Mouse (Mus musculus) brain, adult 2 months (tissue): Measurements from ENCODE around the gene Notch1.

Experiments used
- DNase-seq: peaks from one replicate; pipeline ENCODE4 v3.0.0; 2011; ENCODE audit warnings: low read depth, low spot score

Gene Notch1

GRCm38 (mm10) chr2:26531829-26532228 lies 15.4 kb upstream of the Notch1 start:
- DNase-seq = no peak

GRCm38 (mm10) chr2:26529881-26530280 lies 13.4 kb upstream of the Notch1 start:
- DNase-seq = no peak

- no peak for DNase-seq
Observed at GRCm38 (mm10) chr2:26529221-26529805, 12.8 kb upstream of the Notch1 start.

GRCm38 (mm10) chr2:26526443-26527257 lies 10.2 kb upstream of the Notch1 start:
- DNase-seq = no peak

- peak; percentile 80 for DNase-seq
Observed at GRCm38 (mm10) chr2:26525355-26526018, 9.0 kb upstream of the Notch1 start.

GRCm38 (mm10) chr2:26522327-26522726 lies 5.9 kb upstream of the Notch1 start:
- DNase-seq = no peak

- no peak for DNase-seq
Observed at GRCm38 (mm10) chr2:26519753-26520152, 3.3 kb upstream of the Notch1 start.

GRCm38 (mm10) chr2:26516987-26517386 lies 524 bp upstream of the Notch1 start:
- DNase-seq = no peak

GRCm38 (mm10) chr2:26515335-26515734 lies 1.1 kb downstream of the Notch1 start:
- no peak for DNase-seq

- DNase-seq = no peak
Observed at GRCm38 (mm10) chr2:26513105-26513745, 3.2 kb downstream of the Notch1 start.

- no peak for DNase-seq
Observed at GRCm38 (mm10) chr2:26508661-26509060, 7.8 kb downstream of the Notch1 start.

- no peak for DNase-seq
Observed at GRCm38 (mm10) chr2:26507961-26508391, 8.5 kb downstream of the Notch1 start.

- peak; percentile 42 for DNase-seq
Observed at GRCm38 (mm10) chr2:26507481-26507886, 9.0 kb downstream of the Notch1 start.

- DNase-seq = no peak
Observed at GRCm38 (mm10) chr2:26506746-26507280, 9.7 kb downstream of the Notch1 start.

- DNase-seq = no peak
Observed at GRCm38 (mm10) chr2:26504772-26505480, 11.5 kb downstream of the Notch1 start.

- DNase-seq = peak; percentile 28
Observed at GRCm38 (mm10) chr2:26503661-26504575, 12.5 kb downstream of the Notch1 start.

- no peak for DNase-seq
Observed at GRCm38 (mm10) chr2:26502863-26503631, 13.4 kb downstream of the Notch1 start.

- DNase-seq = peak; percentile 43
Observed at GRCm38 (mm10) chr2:26502299-26502862, 14.1 kb downstream of the Notch1 start.

- peak; percentile 69 for DNase-seq
Observed at GRCm38 (mm10) chr2:26501651-26502141, 14.8 kb downstream of the Notch1 start.
